Mouse (Mus musculus) forelimb bud, embryonic 11.5 days (tissue): Measurements from ENCODE around the gene Gm47985.

ENCODE experiments used
- DNase-seq: peaks from one replicate; pipeline ENCODE4 v3.0.0-alpha.2; 2012; ENCODE audit warnings: low read depth, low spot score

Gene Gm47985

GRCm38 (mm10) chr1:151219045-151219444 lies 36.7 kb downstream of the Gm47985 start:
- DNase-seq = no peak

GRCm38 (mm10) chr1:151220098-151220497 lies 37.8 kb downstream of the Gm47985 start:
- DNase-seq = no peak

- DNase-seq = no peak
These were observed 40.4 kb downstream of the Gm47985 start for GRCm38 (mm10) chr1:151222561-151223267.

- no peak for DNase-seq
These were observed 41.0 kb downstream of the Gm47985 start for GRCm38 (mm10) chr1:151223377-151223776.

GRCm38 (mm10) chr1:151224536-151224935 lies 42.2 kb downstream of the Gm47985 start:
- DNase-seq = no peak

GRCm38 (mm10) chr1:151227506-151227905 lies 45.2 kb downstream of the Gm47985 start:
- no peak for DNase-seq

- DNase-seq = no peak
These were observed 46.1 kb downstream of the Gm47985 start for GRCm38 (mm10) chr1:151228320-151228989.

- no peak for DNase-seq
These were observed 50.0 kb downstream of the Gm47985 start for GRCm38 (mm10) chr1:151232346-151232745.

GRCm38 (mm10) chr1:151233756-151234155 lies 51.4 kb downstream of the Gm47985 start:
- no peak for DNase-seq
